Mouse (Mus musculus): ENCODE measurements at regions not wholly inside any gene's neighbourhood (a gene's known extent, or its start where the extent isn't known, plus 50 kb on each side); places are given as distances from the start of the nearest gene placed in this dataset.

- TF ChIP-seq CTCF (IDR thresholded peaks at IDR 0.05), result no peak
- H3K4me2 ChIP-seq (ENCODE audit: low read depth, low read length, poor library complexity, severe bottlenecking), result no peak overlapping the region
- H3K4me3 ChIP-seq (ENCODE audit: low read depth, low read length), result no peak overlapping the region
- no peak for ATAC-seq (ENCODE audit: low FRiP score)
- no peaks in the 10 kb centered on the region for H3K4me1 ChIP-seq (ENCODE audit: insufficient read depth, low read length)
- peak; percentile 19 for DNase-seq (ENCODE audit: low spot score)
- no peaks in the 10 kb centered on the region for H3K36me3 ChIP-seq (ENCODE audit: insufficient read depth, low read length)
- no peaks in the 10 kb centered on the region for H3K27me3 ChIP-seq (ENCODE audit: insufficient read depth, low read length)
- no peaks in the 10 kb centered on the region for H3K9me3 ChIP-seq (ENCODE audit: low read length)
- WGBS, result 62% methylated on average over 7 of the region's 7 CpGs
- H3K27ac ChIP-seq (ENCODE audit: low read depth, low read length), result no peak overlapping the region
- no peak overlapping the region for H3K9ac ChIP-seq (replicated peaks; ENCODE audit: low read length, poor library complexity, severe bottlenecking)
These were observed 119.4 kb downstream of the Sptssa start for GRCm38 (mm10) chr12:54537022-54537421.

- no peaks in the 10 kb centered on the region for H3K4me1 ChIP-seq (ENCODE audit: insufficient read depth, low read length)
- H3K27me3 ChIP-seq (ENCODE audit: insufficient read depth, low read length), result no peaks in the 10 kb centered on the region
- DNase-seq (ENCODE audit: low spot score), result no peak
- H3K9ac ChIP-seq (replicated peaks; ENCODE audit: low read length, poor library complexity, severe bottlenecking), result no peak overlapping the region
- TF ChIP-seq CTCF (IDR thresholded peaks at IDR 0.05), result no peak
- 46% methylated on average over 7 of the region's 9 CpGs for WGBS
- H3K36me3 ChIP-seq (ENCODE audit: insufficient read depth, low read length), result no peaks in the 10 kb centered on the region
- H3K9me3 ChIP-seq (ENCODE audit: low read length), result no peaks in the 10 kb centered on the region
- ATAC-seq (ENCODE audit: low FRiP score), result no peak
- H3K27ac ChIP-seq (ENCODE audit: low read depth, low read length), result no peak overlapping the region
- H3K4me3 ChIP-seq (ENCODE audit: low read depth, low read length), result no peak overlapping the region
- H3K4me2 ChIP-seq (ENCODE audit: low read depth, low read length, poor library complexity, severe bottlenecking), result no peak overlapping the region
These were observed 120.5 kb downstream of the Sptssa start for GRCm38 (mm10) chr12:54535556-54536516.

GRCm38 (mm10) chr12:54534910-54535309 lies 121.5 kb downstream of the Sptssa start:
- Histone ChIP-seq H3K9ac (replicated peaks; ENCODE audit: low read length, poor library complexity, severe bottlenecking) (no peak overlapping the region), H3K27me3 (ENCODE audit: insufficient read depth, low read length) (no peaks in the 10 kb centered on the region), H3K4me1 (ENCODE audit: insufficient read depth, low read length) (no peaks in the 10 kb centered on the region), H3K4me3 (ENCODE audit: low read depth, low read length) (no peak overlapping the region), H3K27ac (ENCODE audit: low read depth, low read length) (no peak overlapping the region), H3K9me3 (ENCODE audit: low read length) (no peaks in the 10 kb centered on the region), H3K4me2 (ENCODE audit: low read depth, low read length, poor library complexity, severe bottlenecking) (no peak overlapping the region), H3K36me3 (ENCODE audit: insufficient read depth, low read length) (no peaks in the 10 kb centered on the region)
- no peak for ATAC-seq (ENCODE audit: low FRiP score)
- 58% methylated on average over 7 of the region's 7 CpGs for WGBS
- no peak for TF ChIP-seq CTCF (IDR thresholded peaks at IDR 0.05)
- DNase-seq (ENCODE audit: low spot score), result no peak

- DNase-seq (ENCODE audit: low spot score), result no peak
- WGBS, result 58% methylated on average over 5 of the region's 5 CpGs
- ATAC-seq (ENCODE audit: low FRiP score), result no peak
These were observed 123.2 kb downstream of the Sptssa start for GRCm38 (mm10) chr12:54533134-54533533.

GRCm38 (mm10) chr12:54532062-54532461 lies 124.3 kb downstream of the Sptssa start:
- Histone ChIP-seq H3K9me3 (ENCODE audit: low read length) (no peaks in the 10 kb centered on the region), H3K27me3 (ENCODE audit: insufficient read depth, low read length) (no peaks in the 10 kb centered on the region), H3K27ac (ENCODE audit: low read depth, low read length) (no peak overlapping the region), H3K4me2 (ENCODE audit: low read depth, low read length, poor library complexity, severe bottlenecking) (no peak overlapping the region), H3K9ac (replicated peaks; ENCODE audit: low read length, poor library complexity, severe bottlenecking) (no peak overlapping the region), H3K4me1 (ENCODE audit: insufficient read depth, low read length) (no peaks in the 10 kb centered on the region), H3K4me3 (ENCODE audit: low read depth, low read length) (no peak overlapping the region), H3K36me3 (ENCODE audit: insufficient read depth, low read length) (no peaks in the 10 kb centered on the region)
- WGBS, result 92% methylated on average over 8 of the region's 8 CpGs
- DNase-seq (ENCODE audit: low spot score) (no peak), ATAC-seq (ENCODE audit: low FRiP score) (no peak)
- no peak for TF ChIP-seq CTCF (IDR thresholded peaks at IDR 0.05)

More at GRCm38 (mm10) chr12:54533134-54533533, 123.2 kb downstream of the Sptssa start:
- no peak overlapping the region for H3K4me3 ChIP-seq (ENCODE audit: low read depth, low read length)
- H3K36me3 ChIP-seq (ENCODE audit: insufficient read depth, low read length), result no peaks in the 10 kb centered on the region
- H3K27me3 ChIP-seq (ENCODE audit: insufficient read depth, low read length), result no peaks in the 10 kb centered on the region
- no peak for TF ChIP-seq CTCF (IDR thresholded peaks at IDR 0.05)
- H3K9me3 ChIP-seq (ENCODE audit: low read length), result no peaks in the 10 kb centered on the region
- H3K4me1 ChIP-seq (ENCODE audit: insufficient read depth, low read length), result no peaks in the 10 kb centered on the region
- H3K27ac ChIP-seq (ENCODE audit: low read depth, low read length), result no peak overlapping the region
- H3K9ac ChIP-seq (replicated peaks; ENCODE audit: low read length, poor library complexity, severe bottlenecking), result no peak overlapping the region
- no peak overlapping the region for H3K4me2 ChIP-seq (ENCODE audit: low read depth, low read length, poor library complexity, severe bottlenecking)

GRCm38 (mm10) chr12:54528046-54528445 lies 128.3 kb downstream of the Sptssa start:
- no peaks in the 10 kb centered on the region for H3K4me1 ChIP-seq (ENCODE audit: insufficient read depth, low read length)
- H3K36me3 ChIP-seq (ENCODE audit: insufficient read depth, low read length), result no peaks in the 10 kb centered on the region
- 0 out of 2 replicates have a peak, but pooled peaks cover 4% of the 10 kb centered on the region for H3K9me3 ChIP-seq (ENCODE audit: low read length)
- H3K27me3 ChIP-seq (ENCODE audit: insufficient read depth, low read length), result no peaks in the 10 kb centered on the region
- no peak overlapping the region for H3K4me3 ChIP-seq (ENCODE audit: low read depth, low read length)
- H3K9ac ChIP-seq (replicated peaks; ENCODE audit: low read length, poor library complexity, severe bottlenecking), result no peak overlapping the region
- H3K4me2 ChIP-seq (ENCODE audit: low read depth, low read length, poor library complexity, severe bottlenecking), result no peak overlapping the region
- ATAC-seq (ENCODE audit: low FRiP score) (no peak), DNase-seq (ENCODE audit: low spot score) (no peak)
- no peak overlapping the region for H3K27ac ChIP-seq (ENCODE audit: low read depth, low read length)
- peak; percentile 24; the same call in 1 of the 2 replicates for TF ChIP-seq CTCF (IDR thresholded peaks at IDR 0.05)
